Mouse (Mus musculus): ENCODE data around the gene Adamts17.

- TF ChIP-seq CTCF (IDR thresholded peaks at IDR 0.05; ENCODE audit: extremely low read depth, insufficient read length, insufficient replicate concordance, low read depth, low read length) (no peak), POLR2A (IDR thresholded peaks at IDR 0.05; ENCODE audit: low read depth, low read length) (no peak)
Measured at GRCm38 (mm10) chr7:66791022-66791421, 48.5 kb upstream of the Adamts17 start.
